Comparison of ENCODE assay signal across 8 mouse cellular contexts in genomic region chr19:7136016-7136415, GRCm38 (mm10). TPM values are rescaled to one million over a fixed set of nuclear protein-coding genes. Genes with fewer than 3 reads are reported as not detected.
DNase-seq lines count a peak whose midpoint lies in the region; ATAC-seq and TF ChIP-seq lines count a peak whose summit lies in the region.

No protein-coding gene starts in this region.

- peak overlapping the region; percentile 53 to 86 for H3K27ac ChIP-seq in heart, embryonic 14.5 days (replicated peaks in 1 of 2; ENCODE audit: control insufficient read depth in 1 of 2, insufficient read depth in 1 of 2, low read depth in 2 of 2, low read length in 2 of 2)
- peak overlapping the region; percentile 86 for H3K27ac ChIP-seq in kidney, postnatal 0 days
- peak overlapping the region; percentile 67; the same call in 1 of the 2 replicates for H3K27ac ChIP-seq in midbrain, embryonic 14.5 days (replicated peaks; ENCODE audit: low read depth, low read length)

- no peak for TF ChIP-seq CTCF in kidney, postnatal 0 days (IDR thresholded peaks at IDR 0.05; ENCODE audit: low read depth)

- peak overlapping the region; percentile 42; the same call in 1 of the 2 replicates for H3K9ac ChIP-seq in heart, embryonic 14.5 days (ENCODE audit: low read length)
- H3K9ac ChIP-seq in kidney, postnatal 0 days (ENCODE audit: low read depth, low read length), result peak overlapping the region; percentile 36; the same call in 1 of the 2 replicates
- H3K9ac ChIP-seq in midbrain, embryonic 14.5 days (replicated peaks; ENCODE audit: low read length), result no peak overlapping the region

- no peaks in the 10 kb centered on the region for H3K36me3 ChIP-seq in heart, embryonic 14.5 days (ENCODE audit: control insufficient read depth, insufficient read depth, low read length)
- H3K36me3 ChIP-seq in kidney, postnatal 0 days (ENCODE audit: insufficient read depth, low read length), result no peaks in the 10 kb centered on the region
- no peaks in the 10 kb centered on the region for H3K36me3 ChIP-seq in midbrain, embryonic 14.5 days (ENCODE audit: control insufficient read depth, insufficient read depth, low read length)

- no peaks in the 10 kb centered on the region for H3K9me3 ChIP-seq in heart, embryonic 14.5 days (ENCODE audit: control insufficient read depth, low read length)
- H3K9me3 ChIP-seq in kidney, postnatal 0 days (replicated peaks; ENCODE audit: low read length), result no peaks in the 10 kb centered on the region
- no peaks in the 10 kb centered on the region for H3K9me3 ChIP-seq in midbrain, embryonic 14.5 days (ENCODE audit: control insufficient read depth, low read length)

- DNase-seq in left cerebral cortex, postnatal 4 days, result peak; percentile 52
- DNase-seq in left cerebral cortex, postnatal 14 days (ENCODE audit: low spot score in 2 of 2), result no peak
- peak; percentile 86 for DNase-seq in cerebellum, adult 9-11 months
- peak; percentile 78 for DNase-seq in kidney, postnatal 0 days (ENCODE audit: low spot score)
- DNase-seq in midbrain, embryonic 14.5 days, result peak; percentile 56
- DNase-seq in spleen, adult 12 weeks (ENCODE audit: low spot score), result no peak

- intact Hi-C loops in left cerebral cortex, postnatal 4 days (cut with DNase I), result no loop called here
- intact Hi-C loops in left cerebral cortex, postnatal 14 days (cut with DNase I), result no loop called here

- H3K4me1 ChIP-seq in heart, embryonic 14.5 days (ENCODE audit: control insufficient read depth in 2 of 2, insufficient read depth in 2 of 2, low read length in 2 of 2), result peaks cover 47 to 57% of the 10 kb centered on the region in 2 experiments
- H3K4me1 ChIP-seq in kidney, postnatal 0 days (replicated peaks; ENCODE audit: insufficient read depth, low read length), result peaks cover 36% of the 10 kb centered on the region
- peaks cover 80% of the 10 kb centered on the region for H3K4me1 ChIP-seq in midbrain, embryonic 14.5 days (ENCODE audit: control insufficient read depth, insufficient read depth, low read length)

- peak; percentile 46; the same call in 1 of the 2 replicates for ATAC-seq in heart, embryonic 14.5 days (ENCODE audit: insufficient number of reproducible peaks, insufficient read depth, low FRiP score, low read depth)
- ATAC-seq in kidney, postnatal 0 days (replicated peaks; ENCODE audit: low FRiP score, low read depth), result peak; percentile 78
- ATAC-seq in midbrain, embryonic 14.5 days (ENCODE audit: low FRiP score, low TSS enrichment), result no peak
- no peak for ATAC-seq in megakaryocyte, adult 5-6 weeks (ENCODE audit: poor library complexity, severe bottlenecking)

- 15% methylated on average over 9 of the region's 9 CpGs for WGBS in heart, embryonic 14.5 days
- WGBS in kidney, postnatal 0 days, result 14% methylated on average over 9 of the region's 9 CpGs
- WGBS in midbrain, embryonic 14.5 days, result 11% methylated on average over 9 of the region's 9 CpGs

- H3K4me3 ChIP-seq in heart, embryonic 14.5 days (ENCODE audit: control insufficient read depth in 1 of 2, insufficient read depth in 1 of 2, low read depth in 1 of 2, low read length in 2 of 2), result no peak overlapping the region
- H3K4me3 ChIP-seq in kidney, postnatal 0 days (replicated peaks; ENCODE audit: low read depth, low read length), result no peak overlapping the region
- no peak overlapping the region for H3K4me3 ChIP-seq in midbrain, embryonic 14.5 days (replicated peaks; ENCODE audit: low read depth, low read length)

- peaks cover 5% of the 10 kb centered on the region; the same call in 1 of the 2 replicates for H3K27me3 ChIP-seq in heart, embryonic 14.5 days (ENCODE audit: control insufficient read depth, insufficient read depth, low read length)
- peaks cover 9% of the 10 kb centered on the region; the same call in 1 of the 2 replicates for H3K27me3 ChIP-seq in kidney, postnatal 0 days (ENCODE audit: insufficient read depth, low read length)
- no peaks in the 10 kb centered on the region for H3K27me3 ChIP-seq in midbrain, embryonic 14.5 days (ENCODE audit: control insufficient read depth, insufficient read depth, low read length)

- H3K4me2 ChIP-seq in heart, embryonic 14.5 days (ENCODE audit: low read length), result peak overlapping the region; percentile 37
- peak overlapping the region; percentile 11; the same call in 1 of the 2 replicates for H3K4me2 ChIP-seq in kidney, postnatal 0 days (ENCODE audit: low read length)
- H3K4me2 ChIP-seq in midbrain, embryonic 14.5 days (ENCODE audit: low read length), result no peak overlapping the region

RNA-seq across cellular contexts. Expression of gene Flrt1, which starts 30.5 kb away (rescaled TPM):
- total RNA-seq in left cerebral cortex, postnatal 4 days (2021), result 10 to 100 TPM; 22.4 to 23.5 TPM
- 10 to 100 TPM; 33.0 to 35.2 TPM for total RNA-seq in left cerebral cortex, postnatal 14 days (2021)
- 1.4 and 1.5 TPM in 2 replicates for polyA plus RNA-seq in heart, embryonic 14.5 days (2014; fragmentation: Nextera tagmentation; extraction: Ambion mirVana)
- polyA plus RNA-seq in kidney, postnatal 0 days (2015; fragmentation: Nextera tagmentation; extraction: Ambion mirVana), result 4.8 and 5.1 TPM in 2 replicates
- polyA plus RNA-seq in midbrain, embryonic 14.5 days (2014; fragmentation: Nextera tagmentation; extraction: Ambion mirVana), result 7.0 and 10.2 TPM in 2 replicates
- not detected in 2 replicates for total RNA-seq in megakaryocyte, adult 5-6 weeks (2015)
- total RNA-seq in megakaryocyte, adult 5-6 weeks (2017), result not detected in 2 replicates

Comparison
In these comparisons a context has a peak if more than half of its experiments do, and no peak if none do; other contexts are left out.
1. DNase-seq: peak in left cerebral cortex, postnatal 4 days (single experiment), cerebellum, adult 9-11 months (single experiment), kidney, postnatal 0 days (single experiment) and midbrain, embryonic 14.5 days (single experiment); none in left cerebral cortex, postnatal 14 days (0 of 2) and spleen, adult 12 weeks (single experiment).
2. ATAC-seq: peak in heart, embryonic 14.5 days (single experiment) and kidney, postnatal 0 days (single experiment); none in midbrain, embryonic 14.5 days (single experiment) and megakaryocyte, adult 5-6 weeks (single experiment).
3. RNA of gene Flrt1, which starts 30.5 kb away (total RNA-seq): 33.0 to 35.2 TPM in left cerebral cortex, postnatal 14 days and 22.4 to 23.5 TPM in left cerebral cortex, postnatal 4 days; not detected in megakaryocyte, adult 5-6 weeks; every median in the first group is over 10 times any median in the second.
4. Peak in every context shown above with its lines, with median percentiles within 50 percentile points of each other: H3K27ac ChIP-seq.